In genomic region chr5:136796917-136797316, GRCm38 (mm10) we compare ENCODE assay signal across 16 mouse cellular contexts.
DNase-seq lines count a peak whose midpoint lies in the region; ATAC-seq and TF ChIP-seq lines count a peak whose summit lies in the region.
"Had no signal": no experiment of that assay in that cellular context is flagged by ENCODE, and none has a peak within 500 bp of the region (broad histone marks: within the 10 kb centered on the region; RNA-seq: fewer than 3 reads in every experiment).

No protein-coding gene starts in this region.

- H3K79me2 ChIP-seq in heart, adult 2 months (replicated peaks; ENCODE audit: control insufficient read depth, insufficient read depth, low read length), result no peaks in the 10 kb centered on the region
- no peaks in the 10 kb centered on the region for H3K79me2 ChIP-seq in CH12.LX (replicated peaks; ENCODE audit: control insufficient read depth, extremely low read depth, insufficient read depth, poor library complexity, severe bottlenecking)

- H3K9ac ChIP-seq in heart, embryonic 13.5 days, result no peak overlapping the region
- H3K9ac ChIP-seq in heart, adult 2 months (ENCODE audit: low read depth, low read length), result no peak overlapping the region
- no peak overlapping the region for H3K9ac ChIP-seq in liver, postnatal 0 days (replicated peaks)
- peak overlapping the region; percentile 30; the same call in 1 of the 2 replicates for H3K9ac ChIP-seq in CH12.LX (ENCODE audit: insufficient read depth, low read depth)
- no peak overlapping the region for H3K9ac ChIP-seq in embryonic facial prominence, embryonic 15.5 days
- H3K9ac ChIP-seq: neural tube, embryonic 12.5 days had no signal

- ATAC-seq in heart, embryonic 13.5 days (ENCODE audit: extremely low read depth, insufficient number of reproducible peaks, low FRiP score, low TSS enrichment), result 0 out of 2 replicates have a peak, but pooled peaks have one; percentile 31
- ATAC-seq in liver, postnatal 0 days, result no peak
- no peak for ATAC-seq in embryonic facial prominence, embryonic 15.5 days (ENCODE audit: insufficient number of reproducible peaks, low FRiP score, low TSS enrichment, low read depth)
- ATAC-seq in megakaryocyte, adult 5-6 weeks (ENCODE audit: poor library complexity, severe bottlenecking), result no peak
- ATAC-seq: hindbrain, embryonic 16.5 days; midbrain, embryonic 16.5 days had no signal

- 0 out of 2 replicates have a peak, but pooled peaks cover 5% of the 10 kb centered on the region for H3K9me3 ChIP-seq in heart, embryonic 13.5 days
- no peaks in the 10 kb centered on the region for H3K9me3 ChIP-seq in liver, postnatal 0 days (ENCODE audit: low read length)
- H3K9me3 ChIP-seq in CH12.LX (replicated peaks; ENCODE audit: low read length), result peaks cover 8% of the 10 kb centered on the region
- no peaks in the 10 kb centered on the region for H3K9me3 ChIP-seq in embryonic facial prominence, embryonic 15.5 days (replicated peaks)
- H3K9me3 ChIP-seq: G1E; neural tube, embryonic 12.5 days had no signal

- 18% methylated on average over 2 of the region's 2 CpGs for WGBS in heart, embryonic 13.5 days
- WGBS in heart, adult 2 months, result 32% methylated on average over 2 of the region's 2 CpGs
- 25% methylated on average over 2 of the region's 2 CpGs for WGBS in liver, postnatal 0 days (ENCODE audit: insufficient replicate concordance)
- WGBS in embryonic facial prominence, embryonic 15.5 days, result 21% methylated on average over 2 of the region's 2 CpGs

- DNase-seq in heart, adult 2 months, result no peak
- peak; percentile 24 for DNase-seq in liver
- no peak for DNase-seq in liver, postnatal 0 days
- DNase-seq in CH12.LX (ENCODE audit: extremely low read depth), result peak; percentile 14
- no peak for DNase-seq in right cerebral cortex, adult 18-20 months
- DNase-seq: adrenal gland, postnatal 25 days; cerebellum, postnatal 36 days had no signal

- H3K4me2 ChIP-seq in heart, embryonic 13.5 days, result no peak overlapping the region
- H3K4me2 ChIP-seq in liver, postnatal 0 days (ENCODE audit: low read depth, low read length), result no peak overlapping the region
- no peak overlapping the region; the same call in 1 of the 2 replicates for H3K4me2 ChIP-seq in CH12.LX (ENCODE audit: insufficient read depth, low read depth, poor library complexity, severe bottlenecking)
- no peak overlapping the region for H3K4me2 ChIP-seq in embryonic facial prominence, embryonic 15.5 days (replicated peaks)
- H3K4me2 ChIP-seq: liver, embryonic 11.5 days; neural tube, embryonic 12.5 days had no signal

- no peak overlapping the region for H3K4me3 ChIP-seq in heart, embryonic 13.5 days
- H3K4me3 ChIP-seq in heart, adult 2 months, result no peak overlapping the region
- no peak overlapping the region for H3K4me3 ChIP-seq in liver, postnatal 0 days (ENCODE audit: low read depth, low read length)
- H3K4me3 ChIP-seq in CH12.LX (replicated peaks in 1 of 3; ENCODE audit: low read depth in 2 of 3, low read length in 2 of 3, poor library complexity in 1 of 3), result peak overlapping the region in 1 of 3 experiments; percentile 10
- H3K4me3 ChIP-seq in embryonic facial prominence, embryonic 15.5 days (replicated peaks), result no peak overlapping the region
- H3K4me3 ChIP-seq: layer of hippocampus, adult 2 months; neural tube, embryonic 12.5 days had no signal

- no peaks in the 10 kb centered on the region; the same call in 1 of the 2 replicates for H3K27me3 ChIP-seq in heart, embryonic 13.5 days (replicated peaks)
- H3K27me3 ChIP-seq in heart, adult 2 months (ENCODE audit: control insufficient read depth, insufficient read depth, low read length), result no peaks in the 10 kb centered on the region
- no peaks in the 10 kb centered on the region for H3K27me3 ChIP-seq in liver, postnatal 0 days (ENCODE audit: insufficient read depth, low read length)
- H3K27me3 ChIP-seq in CH12.LX (replicated peaks), result peaks cover 19% of the 10 kb centered on the region
- H3K27me3 ChIP-seq in embryonic facial prominence, embryonic 15.5 days, result no peaks in the 10 kb centered on the region
- H3K27me3 ChIP-seq: neural tube, embryonic 12.5 days had no signal

- TF ChIP-seq POLR2A in heart, adult 2 months (IDR thresholded peaks at IDR 0.05; ENCODE audit: insufficient read depth, low read depth, low read length), result no peak
- TF ChIP-seq POLR2A in CH12.LX (IDR thresholded peaks at IDR 0.05; ENCODE audit: low read depth, low read length), result no peak

- H3K36me3 ChIP-seq in heart, embryonic 13.5 days, result no peaks in the 10 kb centered on the region
- H3K36me3 ChIP-seq in heart, adult 2 months (ENCODE audit: control insufficient read depth, insufficient read depth, low read length), result no peaks in the 10 kb centered on the region
- no peaks in the 10 kb centered on the region for H3K36me3 ChIP-seq in liver, postnatal 0 days (replicated peaks; ENCODE audit: insufficient read depth, low read length)
- H3K36me3 ChIP-seq in CH12.LX (replicated peaks in 1 of 2; ENCODE audit: control insufficient read depth in 1 of 2, insufficient read depth in 1 of 2, low read length in 1 of 2), result no peaks in the 10 kb centered on the region
- H3K36me3 ChIP-seq in embryonic facial prominence, embryonic 15.5 days, result no peaks in the 10 kb centered on the region
- H3K36me3 ChIP-seq: G1E; neural tube, embryonic 12.5 days had no signal

- peaks cover 13% of the 10 kb centered on the region for H3K4me1 ChIP-seq in heart, embryonic 13.5 days
- H3K4me1 ChIP-seq in heart, adult 2 months (ENCODE audit: control insufficient read depth, insufficient read depth, low read length), result no peaks in the 10 kb centered on the region
- H3K4me1 ChIP-seq in liver, postnatal 0 days (ENCODE audit: insufficient read depth), result no peaks in the 10 kb centered on the region; the same call in 1 of the 2 replicates
- H3K4me1 ChIP-seq in CH12.LX (ENCODE audit: control insufficient read depth in 1 of 2, insufficient read depth in 2 of 2), result peaks cover 19 to 24% of the 10 kb centered on the region in 2 experiments
- H3K4me1 ChIP-seq in embryonic facial prominence, embryonic 15.5 days, result peaks cover 29% of the 10 kb centered on the region

- intact Hi-C loops in heart, adult 2 months (cut with DNase I), result no loop called here

- no peak for TF ChIP-seq RAD21 in CH12.LX (IDR thresholded peaks at IDR 0.05; ENCODE audit: low read depth, low read length)

- dilution Hi-C loops in CH12.LX (cut with MboI; ENCODE audit: extremely low pct_ligation_motif_present, extremely low pct_unique_long_range_greater_than_20kb, low sequenced_read_pairs), result no loop called here

- in situ Hi-C loops in CH12.LX (cut with MboI; ENCODE audit: low pct_ligation_motif_present, low pct_unique_long_range_greater_than_20kb, low sequenced_read_pairs), result no loop called here

- no peak for TF ChIP-seq CTCF in heart, adult 2 months (IDR thresholded peaks at IDR 0.05)
- no peak for TF ChIP-seq CTCF in liver, postnatal 0 days (IDR thresholded peaks at IDR 0.05; ENCODE audit: low read depth)
- TF ChIP-seq CTCF in CH12.LX (conservative IDR thresholded peaks at IDR 0.05 in 1 of 2, IDR thresholded peaks at IDR 0.05 in 1 of 2; ENCODE audit: low read depth in 2 of 2, low read length in 2 of 2), result no peak

- no peak for TF ChIP-seq EP300 in heart, adult 2 months (IDR thresholded peaks at IDR 0.05; ENCODE audit: insufficient read depth, low read depth, low read length)
- TF ChIP-seq EP300 in liver, postnatal 0 days (IDR thresholded peaks at IDR 0.05; ENCODE audit: low read depth), result no peak
- TF ChIP-seq EP300 in CH12.LX (IDR thresholded peaks at IDR 0.05; ENCODE audit: low read length), result no peak

- H3K27ac ChIP-seq in heart, embryonic 13.5 days (replicated peaks), result no peak overlapping the region
- H3K27ac ChIP-seq in heart, adult 2 months, result no peak overlapping the region
- H3K27ac ChIP-seq in liver, postnatal 0 days (ENCODE audit: low read depth), result no peak overlapping the region
- H3K27ac ChIP-seq in CH12.LX (ENCODE audit: insufficient read depth, low read depth), result no peak overlapping the region
- 0 out of 2 replicates have a peak overlapping the region, but pooled peaks have one; percentile 28 for H3K27ac ChIP-seq in embryonic facial prominence, embryonic 15.5 days (replicated peaks)
- H3K27ac ChIP-seq: layer of hippocampus, adult 2 months; neural tube, embryonic 12.5 days had no signal

TF ChIP-seq in CH12.LX, 34 proteins besides CTCF, POLR2A, EP300 and RAD21:
- TF ChIP-seq ZMIZ1 (IDR thresholded peaks at IDR 0.05; ENCODE audit: low read depth, low read length) (no peak), USF1 (IDR thresholded peaks at IDR 0.05; ENCODE audit: low read depth, low read length) (no peak), HCFC1 (IDR thresholded peaks at IDR 0.05; ENCODE audit: low read depth, low read length) (no peak), IRF4 (IDR thresholded peaks at IDR 0.05; ENCODE audit: low read depth, low read length) (peak; percentile 54; the same call in 1 of the 2 replicates), ZKSCAN1 (IDR thresholded peaks at IDR 0.05; ENCODE audit: borderline replicate concordance, low read depth, low read length) (no peak), MAZ (IDR thresholded peaks at IDR 0.05; ENCODE audit: low read depth, low read length) (0 out of 2 replicates have a peak, but pooled peaks have one; percentile 57)

Comparison
In these comparisons a context has a peak if more than half of its experiments do, and no peak if none do; other contexts are left out.
1. DNase-seq: peak in liver (single experiment) and CH12.LX (single experiment); none in heart, adult 2 months (0 of 2), liver, postnatal 0 days (single experiment) and right cerebral cortex, adult 18-20 months (single experiment).